Mouse (Mus musculus): ENCODE results near the gene Tnr. TPM values are rescaled to one million over a fixed set of nuclear protein-coding genes. Genes with fewer than 3 reads are reported as not detected.

Gene Tnr
- polyA plus RNA-seq, 1 experiment from 2014 or later = not detected

- no peak overlapping the region for H3K9ac ChIP-seq (ENCODE audit: low read length)
- no peaks in the 10 kb centered on the region for H3K9me3 ChIP-seq (ENCODE audit: control insufficient read depth, low read length)
- H3K27ac ChIP-seq (replicated peaks in 1 of 2; ENCODE audit: control insufficient read depth in 1 of 2, insufficient read depth in 1 of 2, low read depth in 2 of 2, low read length in 2 of 2) = no peak overlapping the region
- WGBS = 44% methylated on average over 8 of the region's 8 CpGs
- H3K36me3 ChIP-seq (ENCODE audit: control insufficient read depth, insufficient read depth, low read length) = no peaks in the 10 kb centered on the region
- H3K4me2 ChIP-seq (ENCODE audit: low read length) = no peak overlapping the region
- H3K4me3 ChIP-seq (ENCODE audit: control insufficient read depth in 1 of 2, insufficient read depth in 1 of 2, low read depth in 1 of 2, low read length in 2 of 2) = no peak overlapping the region
- no peaks in the 10 kb centered on the region for H3K4me1 ChIP-seq (ENCODE audit: control insufficient read depth in 2 of 2, insufficient read depth in 2 of 2, low read length in 2 of 2)
- ATAC-seq (ENCODE audit: insufficient number of reproducible peaks, insufficient read depth, low FRiP score, low read depth) = no peak
- H3K27me3 ChIP-seq (ENCODE audit: control insufficient read depth, insufficient read depth, low read length) = no peaks in the 10 kb centered on the region
Measured at GRCm38 (mm10) chr1:159816614-159817371, 293.2 kb downstream of the Tnr start.

DNA sequence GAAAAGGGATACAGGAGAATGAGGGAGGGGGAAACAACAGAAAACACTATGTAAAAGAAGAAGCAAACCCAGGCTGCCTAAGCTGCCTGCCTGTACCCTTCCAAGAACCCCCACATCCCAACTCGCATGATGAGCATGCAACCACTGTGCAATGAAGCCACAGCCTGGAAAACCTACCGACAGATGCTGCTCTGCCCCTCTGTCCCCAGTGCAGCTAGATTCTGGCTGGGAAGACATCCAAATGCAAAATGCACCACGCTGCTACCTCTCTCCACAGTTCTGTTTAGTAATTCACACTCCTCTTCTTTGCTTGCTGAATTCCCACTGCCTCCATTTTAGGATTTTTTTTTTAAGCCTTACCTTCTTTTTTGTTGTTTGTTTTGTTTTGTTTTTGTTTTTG, 295.9 kb downstream of the Tnr start:
- no peak overlapping the region for H3K27ac ChIP-seq (replicated peaks in 1 of 2; ENCODE audit: control insufficient read depth in 1 of 2, insufficient read depth in 1 of 2, low read depth in 2 of 2, low read length in 2 of 2)
- no peak overlapping the region for H3K4me2 ChIP-seq (ENCODE audit: low read length)
- H3K27me3 ChIP-seq (ENCODE audit: control insufficient read depth, insufficient read depth, low read length) = no peaks in the 10 kb centered on the region
- 47% methylated on average over 3 of the region's 3 CpGs for WGBS
- no peaks in the 10 kb centered on the region for H3K36me3 ChIP-seq (ENCODE audit: control insufficient read depth, insufficient read depth, low read length)
- H3K9me3 ChIP-seq (ENCODE audit: control insufficient read depth, low read length) = no peaks in the 10 kb centered on the region
- no peak overlapping the region for H3K4me3 ChIP-seq (ENCODE audit: control insufficient read depth in 1 of 2, insufficient read depth in 1 of 2, low read depth in 1 of 2, low read length in 2 of 2)
- H3K9ac ChIP-seq (ENCODE audit: low read length) = no peak overlapping the region
- ATAC-seq (ENCODE audit: insufficient number of reproducible peaks, insufficient read depth, low FRiP score, low read depth) = no peak
- H3K4me1 ChIP-seq (ENCODE audit: control insufficient read depth in 2 of 2, insufficient read depth in 2 of 2, low read length in 2 of 2) = no peaks in the 10 kb centered on the region

DNA sequence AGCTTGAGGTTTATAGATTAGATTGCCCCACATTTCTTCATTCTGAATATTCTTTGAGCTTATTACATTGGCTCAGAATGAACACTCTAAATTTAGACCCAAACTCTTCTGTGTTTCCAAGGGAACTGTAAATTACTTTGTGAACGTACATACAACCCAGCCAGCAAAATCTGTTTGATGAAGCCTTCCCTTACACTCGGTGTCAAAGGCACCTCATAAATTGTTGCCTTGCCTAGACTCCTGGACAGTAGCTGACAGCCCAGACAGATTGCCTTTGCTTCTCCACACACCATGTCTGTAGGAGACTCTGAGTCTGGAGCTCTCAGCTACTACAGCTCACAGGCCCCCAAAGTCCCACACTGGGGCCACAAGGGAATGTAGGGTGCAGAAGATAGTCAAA, 298.8 kb downstream of the Tnr start:
- no peak overlapping the region for H3K27ac ChIP-seq (replicated peaks in 1 of 2; ENCODE audit: control insufficient read depth in 1 of 2, insufficient read depth in 1 of 2, low read depth in 2 of 2, low read length in 2 of 2)
- H3K9ac ChIP-seq (ENCODE audit: low read length) = no peak overlapping the region
- H3K9me3 ChIP-seq (ENCODE audit: control insufficient read depth, low read length) = no peaks in the 10 kb centered on the region
- WGBS = 77% methylated on average over 2 of the region's 2 CpGs
- H3K4me2 ChIP-seq (ENCODE audit: low read length) = no peak overlapping the region
- H3K4me1 ChIP-seq (ENCODE audit: control insufficient read depth in 2 of 2, insufficient read depth in 2 of 2, low read length in 2 of 2) = no peaks in the 10 kb centered on the region
- H3K4me3 ChIP-seq (ENCODE audit: control insufficient read depth in 1 of 2, insufficient read depth in 1 of 2, low read depth in 1 of 2, low read length in 2 of 2) = no peak overlapping the region
- ATAC-seq (ENCODE audit: insufficient number of reproducible peaks, insufficient read depth, low FRiP score, low read depth) = no peak
- H3K27me3 ChIP-seq (ENCODE audit: control insufficient read depth, insufficient read depth, low read length) = no peaks in the 10 kb centered on the region
- no peaks in the 10 kb centered on the region for H3K36me3 ChIP-seq (ENCODE audit: control insufficient read depth, insufficient read depth, low read length)

DNA sequence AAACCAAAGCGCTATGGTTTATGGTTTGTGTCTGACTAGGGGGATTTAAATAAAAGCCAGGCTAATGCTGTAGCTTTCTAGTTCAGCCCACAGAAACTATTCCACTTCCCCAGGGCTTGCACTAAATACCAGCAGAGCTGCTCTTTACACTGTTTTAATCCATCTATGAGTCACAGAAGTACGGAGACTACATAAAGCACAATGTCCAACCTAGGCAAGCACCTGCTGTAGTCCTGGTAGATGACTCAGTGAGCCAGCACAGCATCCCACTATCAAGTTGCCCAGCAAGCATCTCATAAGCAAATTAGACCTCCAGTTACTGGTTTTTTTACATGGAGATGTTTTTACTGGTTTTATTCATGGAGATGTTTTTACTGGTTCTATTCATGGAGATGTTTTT, 305.0 kb downstream of the Tnr start:
- H3K4me2 ChIP-seq (ENCODE audit: low read length) = no peak overlapping the region
- no peak overlapping the region for H3K27ac ChIP-seq (replicated peaks in 1 of 2; ENCODE audit: control insufficient read depth in 1 of 2, insufficient read depth in 1 of 2, low read depth in 2 of 2, low read length in 2 of 2)
- no peaks in the 10 kb centered on the region for H3K9me3 ChIP-seq (ENCODE audit: control insufficient read depth, low read length)
- H3K27me3 ChIP-seq (ENCODE audit: control insufficient read depth, insufficient read depth, low read length) = no peaks in the 10 kb centered on the region
- no peaks in the 10 kb centered on the region for H3K36me3 ChIP-seq (ENCODE audit: control insufficient read depth, insufficient read depth, low read length)
- H3K4me1 ChIP-seq (ENCODE audit: control insufficient read depth in 2 of 2, insufficient read depth in 2 of 2, low read length in 2 of 2) = no peaks in the 10 kb centered on the region
- no peak overlapping the region for H3K9ac ChIP-seq (ENCODE audit: low read length)
- no peak overlapping the region for H3K4me3 ChIP-seq (ENCODE audit: control insufficient read depth in 1 of 2, insufficient read depth in 1 of 2, low read depth in 1 of 2, low read length in 2 of 2)
- no peak for ATAC-seq (ENCODE audit: insufficient number of reproducible peaks, insufficient read depth, low FRiP score, low read depth)
- WGBS = 80% methylated on average over 2 of the region's 2 CpGs

- Histone ChIP-seq H3K27me3 (ENCODE audit: control insufficient read depth, insufficient read depth, low read length) (no peaks in the 10 kb centered on the region), H3K4me1 (ENCODE audit: control insufficient read depth in 2 of 2, insufficient read depth in 2 of 2, low read length in 2 of 2) (no peaks in the 10 kb centered on the region), H3K27ac (replicated peaks in 1 of 2; ENCODE audit: control insufficient read depth in 1 of 2, insufficient read depth in 1 of 2, low read depth in 2 of 2, low read length in 2 of 2) (no peak overlapping the region), H3K9me3 (ENCODE audit: control insufficient read depth, low read length) (no peaks in the 10 kb centered on the region), H3K4me3 (ENCODE audit: control insufficient read depth in 1 of 2, insufficient read depth in 1 of 2, low read depth in 1 of 2, low read length in 2 of 2) (no peak overlapping the region), H3K4me2 (ENCODE audit: low read length) (no peak overlapping the region), H3K9ac (ENCODE audit: low read length) (no peak overlapping the region), H3K36me3 (ENCODE audit: control insufficient read depth, insufficient read depth, low read length) (no peaks in the 10 kb centered on the region)
- no peak for ATAC-seq (ENCODE audit: insufficient number of reproducible peaks, insufficient read depth, low FRiP score, low read depth)
- 62% methylated on average over 2 of the region's 2 CpGs for WGBS
Measured at GRCm38 (mm10) chr1:159833165-159833564, 309.6 kb downstream of the Tnr start.

GRCm38 (mm10) chr1:159833646-159834338, 310.2 kb downstream of the Tnr start:
- Histone ChIP-seq H3K27ac (replicated peaks in 1 of 2; ENCODE audit: control insufficient read depth in 1 of 2, insufficient read depth in 1 of 2, low read depth in 2 of 2, low read length in 2 of 2) (no peak overlapping the region), H3K4me1 (ENCODE audit: control insufficient read depth in 2 of 2, insufficient read depth in 2 of 2, low read length in 2 of 2) (no peaks in the 10 kb centered on the region), H3K27me3 (ENCODE audit: control insufficient read depth, insufficient read depth, low read length) (no peaks in the 10 kb centered on the region), H3K9me3 (ENCODE audit: control insufficient read depth, low read length) (no peaks in the 10 kb centered on the region), H3K4me2 (ENCODE audit: low read length) (no peak overlapping the region), H3K36me3 (ENCODE audit: control insufficient read depth, insufficient read depth, low read length) (no peaks in the 10 kb centered on the region), H3K9ac (ENCODE audit: low read length) (no peak overlapping the region), H3K4me3 (ENCODE audit: control insufficient read depth in 1 of 2, insufficient read depth in 1 of 2, low read depth in 1 of 2, low read length in 2 of 2) (no peak overlapping the region)
- 57% methylated on average over 4 of the region's 4 CpGs for WGBS
- no peak for ATAC-seq (ENCODE audit: insufficient number of reproducible peaks, insufficient read depth, low FRiP score, low read depth)

DNA sequence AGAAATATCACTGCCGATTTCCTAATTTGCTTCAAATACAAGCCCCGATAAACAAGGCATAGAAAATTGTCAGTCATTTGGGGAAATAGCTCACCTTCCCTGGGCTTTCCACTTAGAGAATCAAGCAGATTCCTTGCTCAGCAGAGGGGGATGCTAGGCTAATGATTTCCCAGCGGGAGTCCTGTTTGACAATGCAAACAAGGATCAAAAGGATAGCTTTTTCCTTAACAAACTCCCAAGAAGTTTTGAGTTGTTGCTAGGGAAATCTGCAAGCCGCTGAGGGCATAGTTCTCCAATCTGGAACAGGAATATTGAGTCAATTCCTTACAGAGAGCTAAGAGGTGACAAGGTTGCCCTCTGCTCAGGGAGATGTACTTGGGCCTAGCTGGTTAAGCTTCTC, 311.6 kb downstream of the Tnr start:
- Histone ChIP-seq H3K4me2 (ENCODE audit: low read length) (no peak overlapping the region), H3K27ac (replicated peaks in 1 of 2; ENCODE audit: control insufficient read depth in 1 of 2, insufficient read depth in 1 of 2, low read depth in 2 of 2, low read length in 2 of 2) (no peak overlapping the region), H3K9ac (ENCODE audit: low read length) (no peak overlapping the region), H3K4me3 (ENCODE audit: control insufficient read depth in 1 of 2, insufficient read depth in 1 of 2, low read depth in 1 of 2, low read length in 2 of 2) (no peak overlapping the region), H3K9me3 (ENCODE audit: control insufficient read depth, low read length) (no peaks in the 10 kb centered on the region), H3K36me3 (ENCODE audit: control insufficient read depth, insufficient read depth, low read length) (no peaks in the 10 kb centered on the region), H3K4me1 (ENCODE audit: control insufficient read depth in 2 of 2, insufficient read depth in 2 of 2, low read length in 2 of 2) (no peaks in the 10 kb centered on the region), H3K27me3 (ENCODE audit: control insufficient read depth, insufficient read depth, low read length) (no peaks in the 10 kb centered on the region)
- no peak for ATAC-seq (ENCODE audit: insufficient number of reproducible peaks, insufficient read depth, low FRiP score, low read depth)
- WGBS = 14% methylated on average over 4 of the region's 4 CpGs
